Mouse (Mus musculus): ENCODE measurements at regions not wholly inside any gene's neighbourhood (a gene's known extent, or its start where the extent isn't known, plus 50 kb on each side); places are given as distances from the start of the nearest gene placed in this dataset.

- peak overlapping the region; percentile 70 for H3K27ac ChIP-seq
- no peak overlapping the region for H3K4me3 ChIP-seq (ENCODE audit: inconsistent target)
- no peaks in the 10 kb centered on the region for H3K79me2 ChIP-seq (ENCODE audit: inconsistent target)
- no peaks in the 10 kb centered on the region for H3K36me3 ChIP-seq (ENCODE audit: inconsistent target)
- WGBS (ENCODE audit: missing documents): 61% methylated on average over 11 of the region's 11 CpGs
Observed at GRCm38 (mm10) chr7:64049183-64049965, 104.3 kb upstream of the Trpm1 start.

GRCm38 (mm10) chr7:64048452-64049182, 105.0 kb upstream of the Trpm1 start:
- H3K4me3 ChIP-seq (ENCODE audit: inconsistent target): peak overlapping the region; percentile 10; the same call in 1 of the 2 replicates
- H3K79me2 ChIP-seq (ENCODE audit: inconsistent target): no peaks in the 10 kb centered on the region
- H3K27ac ChIP-seq: peak overlapping the region; percentile 70
- no peaks in the 10 kb centered on the region for H3K36me3 ChIP-seq (ENCODE audit: inconsistent target)
- 17% methylated on average over 21 of the region's 21 CpGs for WGBS (ENCODE audit: missing documents)

- Histone ChIP-seq H3K79me2 (ENCODE audit: inconsistent target) (no peaks in the 10 kb centered on the region), H3K27ac (peak overlapping the region; percentile 70), H3K36me3 (ENCODE audit: inconsistent target) (no peaks in the 10 kb centered on the region), H3K4me3 (ENCODE audit: inconsistent target) (no peak overlapping the region)
- 44% methylated on average over 4 of the region's 4 CpGs for WGBS (ENCODE audit: missing documents)
Observed at GRCm38 (mm10) chr7:64047831-64048230, 105.8 kb upstream of the Trpm1 start.

- Histone ChIP-seq H3K4me3 (ENCODE audit: inconsistent target) (no peak overlapping the region), H3K36me3 (ENCODE audit: inconsistent target) (no peaks in the 10 kb centered on the region), H3K79me2 (ENCODE audit: inconsistent target) (no peaks in the 10 kb centered on the region), H3K27ac (no peak overlapping the region)
- WGBS (ENCODE audit: missing documents): 94% methylated on average over 3 of the region's 3 CpGs
Observed at GRCm38 (mm10) chr7:64045292-64045691, 106.6 kb upstream of the Klf13 start.

GRCm38 (mm10) chr7:64042978-64043377, 104.3 kb upstream of the Klf13 start:
- Histone ChIP-seq H3K27ac (no peak overlapping the region), H3K4me3 (ENCODE audit: inconsistent target) (no peak overlapping the region)
- 7% methylated on average over 2 of the region's 2 CpGs for WGBS (ENCODE audit: missing documents)

GRCm38 (mm10) chr7:64041303-64041702, 102.6 kb upstream of the Klf13 start:
- Histone ChIP-seq H3K36me3 (ENCODE audit: inconsistent target) (no peaks in the 10 kb centered on the region), H3K79me2 (ENCODE audit: inconsistent target) (no peaks in the 10 kb centered on the region), H3K27ac (no peak overlapping the region), H3K4me3 (ENCODE audit: inconsistent target) (no peak overlapping the region)
- WGBS (ENCODE audit: missing documents): 95% methylated on average over 7 of the region's 7 CpGs

More at GRCm38 (mm10) chr7:64042978-64043377, 104.3 kb upstream of the Klf13 start:
- H3K79me2 ChIP-seq (ENCODE audit: inconsistent target): no peaks in the 10 kb centered on the region
- no peaks in the 10 kb centered on the region for H3K36me3 ChIP-seq (ENCODE audit: inconsistent target)

- no peaks in the 10 kb centered on the region for H3K36me3 ChIP-seq (ENCODE audit: inconsistent target)
- WGBS (ENCODE audit: missing documents): 99% methylated on average over 7 of the region's 7 CpGs
- no peaks in the 10 kb centered on the region for H3K79me2 ChIP-seq (ENCODE audit: inconsistent target)
- no peak overlapping the region for H3K4me3 ChIP-seq (ENCODE audit: inconsistent target)
- H3K27ac ChIP-seq: no peak overlapping the region
Observed at GRCm38 (mm10) chr7:64040026-64040737, 101.5 kb upstream of the Klf13 start.

- Histone ChIP-seq H3K36me3 (ENCODE audit: inconsistent target) (no peaks in the 10 kb centered on the region), H3K79me2 (ENCODE audit: inconsistent target) (no peaks in the 10 kb centered on the region), H3K27ac (peak overlapping the region; percentile 24; the same call in 1 of the 2 replicates), H3K4me3 (ENCODE audit: inconsistent target) (no peak overlapping the region)
- 30% methylated on average over 8 of the region's 8 CpGs for WGBS (ENCODE audit: missing documents)
Observed at GRCm38 (mm10) chr7:64037701-64038231, 99.1 kb upstream of the Klf13 start.

- Histone ChIP-seq H3K4me3 (ENCODE audit: inconsistent target) (no peak overlapping the region), H3K79me2 (ENCODE audit: inconsistent target) (no peaks in the 10 kb centered on the region), H3K27ac (no peak overlapping the region), H3K36me3 (ENCODE audit: inconsistent target) (no peaks in the 10 kb centered on the region)
- 95% methylated on average over 6 of the region's 7 CpGs for WGBS (ENCODE audit: missing documents)
Observed at GRCm38 (mm10) chr7:64036154-64036553, 97.4 kb upstream of the Klf13 start.

- H3K27ac ChIP-seq: no peak overlapping the region
- WGBS (ENCODE audit: missing documents): 90% methylated on average over 8 of the region's 8 CpGs
- no peaks in the 10 kb centered on the region for H3K79me2 ChIP-seq (ENCODE audit: inconsistent target)
- H3K4me3 ChIP-seq (ENCODE audit: inconsistent target): no peak overlapping the region
- H3K36me3 ChIP-seq (ENCODE audit: inconsistent target): no peaks in the 10 kb centered on the region
Observed at GRCm38 (mm10) chr7:64035025-64035606, 96.4 kb upstream of the Klf13 start.

GRCm38 (mm10) chr7:64034493-64034892, 95.8 kb upstream of the Klf13 start:
- WGBS (ENCODE audit: missing documents): 100% methylated on average over 1 of the region's 1 CpGs
- Histone ChIP-seq H3K4me3 (ENCODE audit: inconsistent target) (no peak overlapping the region), H3K36me3 (ENCODE audit: inconsistent target) (no peaks in the 10 kb centered on the region), H3K79me2 (ENCODE audit: inconsistent target) (no peaks in the 10 kb centered on the region), H3K27ac (no peak overlapping the region)

GRCm38 (mm10) chr7:64033388-64033787, 94.7 kb upstream of the Klf13 start:
- no peaks in the 10 kb centered on the region for H3K36me3 ChIP-seq (ENCODE audit: inconsistent target)
- no peaks in the 10 kb centered on the region for H3K79me2 ChIP-seq (ENCODE audit: inconsistent target)
- H3K27ac ChIP-seq: no peak overlapping the region
- 96% methylated on average over 2 of the region's 2 CpGs for WGBS (ENCODE audit: missing documents)
- H3K4me3 ChIP-seq (ENCODE audit: inconsistent target): no peak overlapping the region

- no peak overlapping the region for H3K27ac ChIP-seq
Observed at GRCm38 (mm10) chr7:64032921-64033354, 94.2 kb upstream of the Klf13 start.

GRCm38 (mm10) chr7:64030650-64031049, 91.9 kb upstream of the Klf13 start:
- Histone ChIP-seq H3K4me3 (ENCODE audit: inconsistent target) (no peak overlapping the region), H3K79me2 (ENCODE audit: inconsistent target) (no peaks in the 10 kb centered on the region), H3K27ac (no peak overlapping the region), H3K36me3 (ENCODE audit: inconsistent target) (no peaks in the 10 kb centered on the region)
- 89% methylated on average over 2 of the region's 2 CpGs for WGBS (ENCODE audit: missing documents)

More at GRCm38 (mm10) chr7:64032921-64033354, 94.2 kb upstream of the Klf13 start:
- WGBS (ENCODE audit: missing documents): 89% methylated on average over 8 of the region's 9 CpGs
- Histone ChIP-seq H3K79me2 (ENCODE audit: inconsistent target) (no peaks in the 10 kb centered on the region), H3K36me3 (ENCODE audit: inconsistent target) (no peaks in the 10 kb centered on the region), H3K4me3 (ENCODE audit: inconsistent target) (no peak overlapping the region)

Measured in macrophage (primary cell).